In genomic region chr7:132730510-132730909, GRCm38 (mm10) we compare ENCODE assay signal across 17 mouse cellular contexts.
DNase-seq lines count a peak whose midpoint lies in the region; ATAC-seq and TF ChIP-seq lines count a peak whose summit lies in the region.
"Had no signal": no experiment of that assay in that cellular context is flagged by ENCODE, and none has a peak within 500 bp of the region (broad histone marks: within the 10 kb centered on the region; RNA-seq: fewer than 3 reads in every experiment).

No protein-coding gene starts in this region.

- H3K4me2 ChIP-seq in CH12.LX (ENCODE audit: insufficient read depth, low read depth, poor library complexity, severe bottlenecking) = no peak overlapping the region
- no peak overlapping the region for H3K4me2 ChIP-seq in embryonic facial prominence, embryonic 11.5 days (ENCODE audit: low read depth, low read length)
- H3K4me2 ChIP-seq in hindbrain, embryonic 15.5 days = no peak overlapping the region
- H3K4me2 ChIP-seq: limb, embryonic 15.5 days had no signal

- no peak for TF ChIP-seq CTCF in left cerebral cortex, adult 2 months (IDR thresholded peaks at IDR 0.05)
- TF ChIP-seq CTCF in CH12.LX (conservative IDR thresholded peaks at IDR 0.05 in 1 of 2, IDR thresholded peaks at IDR 0.05 in 1 of 2; ENCODE audit: low read depth in 2 of 2, low read length in 2 of 2) = no peak

- no peaks in the 10 kb centered on the region for H3K27me3 ChIP-seq in CH12.LX (replicated peaks)
- H3K27me3 ChIP-seq in embryonic facial prominence, embryonic 11.5 days (ENCODE audit: control insufficient read depth, insufficient read depth, low read length) = no peaks in the 10 kb centered on the region
- no peaks in the 10 kb centered on the region for H3K27me3 ChIP-seq in hindbrain, embryonic 15.5 days
- H3K27me3 ChIP-seq: limb, embryonic 15.5 days had no signal

- dilution Hi-C loops in CH12.LX (cut with MboI; ENCODE audit: extremely low pct_ligation_motif_present, extremely low pct_unique_long_range_greater_than_20kb, low sequenced_read_pairs) = no loop called here

- TF ChIP-seq EP300 in CH12.LX (IDR thresholded peaks at IDR 0.05; ENCODE audit: low read length) = no peak

- no peak overlapping the region for H3K9ac ChIP-seq in CH12.LX (ENCODE audit: insufficient read depth, low read depth)
- no peak overlapping the region for H3K9ac ChIP-seq in embryonic facial prominence, embryonic 11.5 days (replicated peaks; ENCODE audit: low read length)
- H3K9ac ChIP-seq in hindbrain, embryonic 15.5 days = no peak overlapping the region
- H3K9ac ChIP-seq: limb, embryonic 15.5 days had no signal

- in situ Hi-C loops in CH12.LX (cut with MboI; ENCODE audit: low pct_ligation_motif_present, low pct_unique_long_range_greater_than_20kb, low sequenced_read_pairs) = no loop called here

- no peaks in the 10 kb centered on the region for H3K79me2 ChIP-seq in CH12.LX (replicated peaks; ENCODE audit: control insufficient read depth, extremely low read depth, insufficient read depth, poor library complexity, severe bottlenecking)

- 76% methylated on average over 7 of the region's 7 CpGs for WGBS in embryonic facial prominence, embryonic 11.5 days
- 57% methylated on average over 7 of the region's 7 CpGs for WGBS in hindbrain, embryonic 15.5 days

- peaks cover 24 to 73% of the 10 kb centered on the region in 2 experiments for H3K4me1 ChIP-seq in CH12.LX (ENCODE audit: control insufficient read depth in 1 of 2, insufficient read depth in 2 of 2)
- H3K4me1 ChIP-seq in embryonic facial prominence, embryonic 11.5 days (ENCODE audit: control insufficient read depth, insufficient read depth, low read length) = peaks cover under 1% of the 10 kb centered on the region; the same call in 1 of the 2 replicates
- peaks cover 53% of the 10 kb centered on the region for H3K4me1 ChIP-seq in hindbrain, embryonic 15.5 days (replicated peaks)

- no peak for TF ChIP-seq POLR2A in CH12.LX (IDR thresholded peaks at IDR 0.05; ENCODE audit: low read depth, low read length)

- no peaks in the 10 kb centered on the region for H3K9me3 ChIP-seq in CH12.LX (replicated peaks; ENCODE audit: low read length)
- H3K9me3 ChIP-seq in embryonic facial prominence, embryonic 11.5 days (replicated peaks; ENCODE audit: control insufficient read depth, low read length) = no peaks in the 10 kb centered on the region
- H3K9me3 ChIP-seq in hindbrain, embryonic 15.5 days = no peaks in the 10 kb centered on the region
- H3K9me3 ChIP-seq: G1E; heart, embryonic 10.5 days; limb, embryonic 15.5 days had no signal

- intact Hi-C loops in left cerebral cortex, adult 2 months (cut with DNase I) = loop anchor here (5.0 kb wide), 1 partner anchor 73 kb away; no protein-coding TSS in a partner anchor
- intact Hi-C loops in left cerebral cortex, postnatal 25 days (cut with DNase I) = no loop called here

- no peak for ATAC-seq in embryonic facial prominence, embryonic 11.5 days (replicated peaks; ENCODE audit: insufficient number of reproducible peaks, low FRiP score, low TSS enrichment, low read depth)
- ATAC-seq in hindbrain, embryonic 15.5 days (ENCODE audit: low FRiP score, low read depth) = no peak
- ATAC-seq: intestine, postnatal 0 days had no signal

- no peak overlapping the region for H3K4me3 ChIP-seq in left cerebral cortex, adult 2 months
- H3K4me3 ChIP-seq in CH12.LX (replicated peaks in 1 of 3; ENCODE audit: low read depth in 2 of 3, low read length in 2 of 3, poor library complexity in 1 of 3) = no peak overlapping the region
- H3K4me3 ChIP-seq in embryonic facial prominence, embryonic 11.5 days (ENCODE audit: low read depth, low read length) = no peak overlapping the region
- no peak overlapping the region for H3K4me3 ChIP-seq in hindbrain, embryonic 15.5 days
- H3K4me3 ChIP-seq: gastrocnemius, adult 2 months; heart, embryonic 10.5 days; limb, embryonic 15.5 days had no signal

- H3K27ac ChIP-seq in left cerebral cortex, adult 2 months = peak overlapping the region; percentile 63
- peak overlapping the region; percentile 29 for H3K27ac ChIP-seq in CH12.LX (ENCODE audit: insufficient read depth, low read depth)
- 0 out of 2 replicates have a peak overlapping the region, but pooled peaks have one; percentile 35 for H3K27ac ChIP-seq in embryonic facial prominence, embryonic 11.5 days (replicated peaks; ENCODE audit: low read depth, low read length)
- H3K27ac ChIP-seq in hindbrain, embryonic 15.5 days (replicated peaks) = peak overlapping the region; percentile 65; the same call in 1 of the 2 replicates
- H3K27ac ChIP-seq: heart, embryonic 10.5 days; limb, embryonic 15.5 days had no signal

- no peak for TF ChIP-seq RAD21 in CH12.LX (IDR thresholded peaks at IDR 0.05; ENCODE audit: low read depth, low read length)

- no peak for DNase-seq in left cerebral cortex, adult 2 months (ENCODE audit: extremely low spot score in 1 of 2, low spot score in 2 of 2)
- DNase-seq in left cerebral cortex, postnatal 25 days (ENCODE audit: low spot score in 2 of 2) = no peak
- DNase-seq in CH12.LX (ENCODE audit: extremely low read depth) = no peak
- DNase-seq in embryonic facial prominence, embryonic 11.5 days (ENCODE audit: low spot score) = no peak
- no peak for DNase-seq in right cerebral cortex, postnatal 10 days (ENCODE audit: low spot score in 2 of 2)
- no peak for DNase-seq in heart, adult 11 months
- no peak for DNase-seq in kidney, postnatal 4 days
- DNase-seq: adrenal gland, postnatal 14 days; gastrocnemius, adult 2 months; kidney, postnatal 14 days; lung, postnatal 14 days; thymus, adult 2 months had no signal

- peaks cover 17 to 81% of the 10 kb centered on the region in 2 experiments for H3K36me3 ChIP-seq in CH12.LX (replicated peaks in 1 of 2; ENCODE audit: control insufficient read depth in 1 of 2, insufficient read depth in 1 of 2, low read length in 1 of 2)
- H3K36me3 ChIP-seq in embryonic facial prominence, embryonic 11.5 days (replicated peaks; ENCODE audit: control insufficient read depth, insufficient read depth, low read depth, low read length) = no peaks in the 10 kb centered on the region
- no peaks in the 10 kb centered on the region for H3K36me3 ChIP-seq in hindbrain, embryonic 15.5 days
- H3K36me3 ChIP-seq: heart, embryonic 10.5 days had no signal

TF ChIP-seq in CH12.LX, 34 proteins besides CTCF, POLR2A, EP300 and RAD21:
- TF ChIP-seq MEF2A (IDR thresholded peaks at IDR 0.05; ENCODE audit: borderline replicate concordance, low read depth, low read length) = no peak
- no peak for TF ChIP-seq MAZ (IDR thresholded peaks at IDR 0.05; ENCODE audit: low read depth, low read length)
- TF ChIP-seq E2F4 (IDR thresholded peaks at IDR 0.05; ENCODE audit: insufficient replicate concordance, low read depth, low read length) = no peak
- TF ChIP-seq HCFC1 (IDR thresholded peaks at IDR 0.05; ENCODE audit: low read depth, low read length) = no peak
